Mouse (Mus musculus): ENCODE results near the gene Hist1h2ad.
"Not testable (repeated sequence)": the region's sequence is repeated elsewhere in the genome, so short reads cannot be mapped to it uniquely, and the experiment has no call there.

Hist1h2ad gene

GRCm38 (mm10) chr13:23573898-23574524 lies at the start of gene Hist1h2ad, which contains the start of gene Hist1h2bf:
Gene Hist1h2ad, plus strand, starts transcription at chr13:23574381.
Gene Hist1h2bf, minus strand, starts transcription at chr13:23574196.
- peak; percentile 86 to 88 for DNase-seq

- peak; percentile 85 to 86 for DNase-seq
These were observed 49.5 kb upstream of the Hist1h2ad start for GRCm38 (mm10) chr13:23524654-23525053.

GRCm38 (mm10) chr13:23525901-23526300 lies 48.3 kb upstream of the Hist1h2ad start:
- DNase-seq = peak in 1 of 2 experiments; percentile 17

DNA sequence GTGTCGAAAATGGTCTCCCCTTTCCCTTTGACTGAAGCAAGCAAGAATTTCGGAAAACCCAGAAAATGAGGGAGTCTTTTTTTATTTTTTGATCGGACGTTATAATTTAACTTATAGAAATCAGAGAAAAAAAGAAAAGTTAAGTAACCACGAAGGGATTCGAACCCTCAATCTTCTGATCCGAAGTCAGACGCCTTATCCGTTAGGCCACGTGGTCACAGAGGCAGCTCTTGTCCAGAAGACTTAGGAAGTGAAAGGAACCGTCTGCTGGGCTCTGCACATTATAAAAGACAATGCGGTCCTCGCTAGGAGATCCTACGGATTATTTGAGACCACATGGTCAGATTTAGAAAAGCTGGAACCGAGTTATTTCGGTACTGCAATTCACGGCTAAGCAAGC lies 47.9 kb upstream of the Hist1h2ad start:
- DNase-seq = peak; percentile 90 to 92

DNA sequence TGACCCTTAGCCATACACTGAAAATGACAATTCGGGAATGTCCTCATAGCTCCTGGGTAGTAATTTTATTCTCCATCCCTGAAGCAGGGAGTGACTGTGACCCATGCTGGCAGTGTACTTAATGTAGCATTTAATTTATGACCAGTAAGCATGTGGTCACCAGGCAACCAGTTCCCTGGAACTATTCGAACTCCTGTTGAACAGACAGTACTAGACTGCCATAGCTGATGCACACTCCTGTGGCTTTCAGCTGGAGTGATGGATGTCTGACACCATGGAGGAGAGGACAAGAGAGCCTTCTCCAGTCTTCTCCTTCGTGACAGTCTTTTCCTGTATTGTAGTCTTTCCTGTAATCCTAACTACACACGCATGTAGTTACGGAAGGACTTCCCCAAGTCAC lies 45.2 kb upstream of the Hist1h2ad start:
- no peak for DNase-seq

GRCm38 (mm10) chr13:23529480-23530165 lies 44.6 kb upstream of the Hist1h2ad start:
- no peak for DNase-seq

DNA sequence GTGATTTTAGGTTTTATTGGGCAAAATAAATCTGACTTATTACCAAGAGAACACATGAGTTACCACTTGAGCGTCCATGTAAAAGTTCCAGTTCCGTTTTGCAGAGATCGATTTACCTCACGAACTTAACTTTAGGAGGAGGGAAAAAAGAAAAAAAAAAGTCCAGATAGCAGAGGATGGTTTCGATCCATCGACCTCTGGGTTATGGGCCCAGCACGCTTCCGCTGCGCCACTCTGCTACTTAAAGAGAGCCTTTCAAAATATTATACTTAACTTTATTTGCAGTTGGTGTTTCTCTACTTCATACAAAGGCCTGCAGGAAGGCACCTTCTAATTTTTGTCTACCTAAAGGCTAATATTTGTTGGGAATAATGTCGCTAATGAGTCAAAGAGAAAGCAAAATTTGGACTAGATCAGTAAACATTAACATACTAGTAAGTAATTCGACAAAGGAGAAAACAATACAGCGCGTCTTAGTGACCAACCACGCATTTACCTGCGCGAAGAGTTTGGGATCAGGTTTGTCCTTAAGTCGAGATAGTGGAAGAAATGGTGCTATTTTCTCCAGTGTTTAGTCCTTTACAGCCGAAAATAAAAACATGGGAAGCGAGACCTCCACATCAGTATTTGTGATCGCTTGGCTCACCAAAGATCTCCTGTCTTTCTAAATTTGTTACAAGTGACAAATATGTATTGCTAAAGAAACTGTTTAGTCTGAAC lies 43.8 kb upstream of the Hist1h2ad start:
- peak; percentile 84 to 86 for DNase-seq

DNA sequence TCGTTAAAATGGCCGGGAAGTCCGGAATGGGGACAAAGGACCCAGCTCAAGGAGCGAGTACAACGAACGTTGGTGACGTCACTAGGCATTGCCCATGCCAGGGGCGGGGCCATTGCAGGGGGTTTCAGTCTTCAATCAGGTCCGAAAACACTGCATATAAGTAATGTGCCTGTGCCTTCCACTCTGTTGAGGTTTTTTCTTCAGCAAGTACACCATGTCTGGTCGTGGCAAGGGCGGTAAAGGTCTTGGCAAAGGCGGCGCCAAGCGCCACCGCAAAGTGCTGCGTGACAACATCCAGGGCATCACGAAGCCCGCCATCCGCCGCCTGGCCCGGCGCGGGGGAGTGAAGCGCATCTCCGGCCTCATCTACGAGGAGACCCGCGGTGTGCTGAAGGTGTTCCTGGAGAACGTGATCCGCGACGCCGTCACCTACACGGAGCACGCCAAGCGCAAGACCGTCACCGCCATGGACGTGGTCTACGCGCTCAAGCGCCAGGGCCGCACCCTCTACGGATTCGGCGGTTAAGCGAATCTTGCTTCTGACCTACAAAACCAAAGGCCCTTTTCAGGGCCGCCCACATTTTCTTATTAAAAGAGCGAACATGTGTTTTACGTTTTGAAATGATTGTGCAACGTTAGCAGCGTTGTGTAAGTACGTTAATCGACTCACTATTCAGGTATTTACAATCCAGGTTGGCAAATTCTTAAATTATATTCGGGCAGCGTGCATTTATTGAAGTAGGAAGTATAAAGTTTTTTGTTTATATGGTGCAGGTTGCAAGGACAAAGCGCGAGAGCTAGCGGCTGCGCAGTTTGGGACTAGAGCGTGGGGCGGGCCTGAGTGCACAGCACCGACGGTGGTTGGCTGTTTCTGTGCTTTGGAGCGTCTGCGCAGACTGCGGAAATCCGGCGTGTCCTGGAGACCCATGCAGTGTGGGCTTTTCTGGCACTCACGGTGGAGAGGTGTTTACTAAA lies 43.0 kb upstream of the Hist1h2ad start, which contains the start of gene Hist1h4h:
Gene Hist1h4h (plus strand): TSS at position 150 of the 975 bp plus-strand sequence.
- peak; percentile 98 for DNase-seq

GRCm38 (mm10) chr13:23532262-23533075 lies 41.7 kb upstream of the Hist1h2ad start:
- no peak for DNase-seq

DNA sequence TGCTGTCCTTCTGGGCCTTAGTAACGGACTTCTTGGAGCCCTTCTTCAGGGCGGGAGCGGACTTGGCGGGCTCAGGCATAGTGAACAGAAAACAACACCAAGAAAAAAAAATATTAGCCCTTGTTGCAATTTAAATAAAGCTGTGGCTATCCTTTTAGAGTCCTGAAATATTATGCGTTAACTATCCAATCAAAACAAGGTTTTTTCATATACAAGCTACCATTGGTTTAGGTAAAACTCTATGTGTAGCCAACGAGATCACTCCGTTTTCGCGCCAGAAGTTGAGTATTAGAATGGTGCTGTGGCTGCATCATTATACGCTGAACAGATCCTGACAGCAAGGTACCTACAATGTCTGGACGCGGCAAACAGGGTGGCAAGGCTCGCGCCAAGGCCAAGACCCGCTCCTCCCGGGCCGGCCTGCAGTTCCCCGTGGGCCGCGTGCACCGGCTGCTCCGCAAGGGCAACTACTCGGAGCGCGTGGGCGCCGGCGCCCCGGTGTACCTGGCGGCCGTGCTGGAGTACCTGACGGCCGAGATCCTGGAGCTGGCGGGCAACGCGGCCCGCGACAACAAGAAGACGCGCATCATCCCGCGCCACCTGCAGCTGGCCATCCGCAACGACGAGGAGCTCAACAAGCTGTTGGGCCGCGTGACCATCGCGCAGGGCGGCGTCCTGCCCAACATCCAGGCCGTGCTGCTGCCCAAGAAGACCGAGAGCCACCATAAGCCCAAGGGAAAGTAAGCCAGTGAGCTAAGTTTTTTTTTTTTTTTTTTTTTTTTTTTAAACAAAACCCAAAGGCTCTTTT lies 40.4 kb upstream of the Hist1h2ad start, which contains the start of gene Hist1h2af:
Gene Hist1h2af (plus strand): TSS at position 347 of the 808 bp plus-strand sequence.
- DNase-seq = peak; percentile 70

GRCm38 (mm10) chr13:23534368-23535131 lies 39.6 kb upstream of the Hist1h2ad start:
- DNase-seq = no peak

- DNase-seq = peak; percentile 81 to 85
These were observed 38.8 kb upstream of the Hist1h2ad start, which contains the start of gene Hist1h3g for GRCm38 (mm10) chr13:23535137-23536075. Gene Hist1h3g, plus strand, starts transcription at chr13:23535422.

DNA sequence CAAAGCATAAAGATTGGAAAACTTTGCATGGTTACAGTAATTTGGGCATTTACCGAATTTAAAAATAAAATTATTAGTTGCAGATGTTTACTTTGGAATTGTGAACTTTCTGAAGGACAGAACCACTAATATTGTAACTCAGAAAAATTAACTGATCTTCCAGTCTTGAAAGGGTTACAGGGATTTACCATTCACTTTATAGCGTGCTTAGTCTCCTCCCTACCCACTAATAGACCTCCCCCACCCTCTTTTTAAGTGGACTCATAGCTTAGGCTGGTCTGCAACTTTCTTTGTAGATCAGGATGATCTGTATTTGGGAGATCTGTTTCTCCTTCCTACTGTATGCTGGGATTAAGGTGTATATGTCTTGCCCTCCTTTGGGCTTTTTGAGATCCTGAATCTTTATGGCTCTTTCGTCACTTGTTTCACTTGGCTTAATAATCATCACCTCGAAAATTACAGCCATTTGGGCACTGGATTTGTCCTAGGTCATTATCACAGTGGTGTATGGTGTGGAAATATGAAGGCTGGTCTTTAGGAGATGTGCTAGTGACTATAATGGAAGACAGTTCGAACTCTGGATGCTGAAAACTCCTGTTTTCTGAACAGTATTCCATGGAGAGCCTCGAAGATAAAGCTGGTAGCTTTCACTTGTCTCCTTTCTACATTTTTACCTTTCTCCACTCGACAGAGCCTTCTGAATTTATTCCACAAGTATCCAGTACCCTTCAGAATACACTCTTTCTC lies 37.9 kb upstream of the Hist1h2ad start:
- no peak for DNase-seq

DNA sequence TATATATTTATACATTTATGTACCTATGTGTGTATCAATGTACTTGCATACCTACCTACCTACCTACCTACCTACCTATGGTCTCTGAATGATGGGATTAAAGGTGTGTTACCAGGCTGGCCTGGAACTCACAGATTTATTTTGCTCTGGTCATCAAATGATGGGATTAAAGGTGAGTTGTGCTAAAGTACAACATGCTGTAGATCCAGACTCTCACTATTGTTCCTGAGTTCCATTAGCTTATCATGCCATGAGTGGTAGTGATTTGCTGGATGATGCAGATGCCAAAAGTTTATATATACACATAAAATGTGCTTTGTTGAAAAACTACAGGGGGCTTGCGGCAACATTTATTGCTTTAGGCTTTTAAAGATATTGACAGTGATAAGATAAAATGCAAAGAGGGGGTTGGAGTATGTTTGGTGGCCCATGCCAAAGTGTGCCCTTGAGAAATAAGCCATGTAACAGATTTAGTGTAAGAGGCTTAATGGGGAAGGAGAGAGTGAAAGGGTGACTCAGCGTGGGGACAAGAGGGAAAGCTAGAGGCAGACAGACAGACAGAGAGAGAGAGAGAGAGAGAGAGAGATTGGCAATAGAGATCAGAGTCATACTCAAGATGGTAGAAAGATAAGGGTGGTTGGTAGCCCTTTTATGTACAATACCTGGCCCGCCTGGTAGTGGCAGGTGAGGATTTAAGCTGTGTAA lies 37.0 kb upstream of the Hist1h2ad start:
- no peak for DNase-seq

GRCm38 (mm10) chr13:23538249-23538648 lies 35.9 kb upstream of the Hist1h2ad start:
- DNase-seq = no peak

DNA sequence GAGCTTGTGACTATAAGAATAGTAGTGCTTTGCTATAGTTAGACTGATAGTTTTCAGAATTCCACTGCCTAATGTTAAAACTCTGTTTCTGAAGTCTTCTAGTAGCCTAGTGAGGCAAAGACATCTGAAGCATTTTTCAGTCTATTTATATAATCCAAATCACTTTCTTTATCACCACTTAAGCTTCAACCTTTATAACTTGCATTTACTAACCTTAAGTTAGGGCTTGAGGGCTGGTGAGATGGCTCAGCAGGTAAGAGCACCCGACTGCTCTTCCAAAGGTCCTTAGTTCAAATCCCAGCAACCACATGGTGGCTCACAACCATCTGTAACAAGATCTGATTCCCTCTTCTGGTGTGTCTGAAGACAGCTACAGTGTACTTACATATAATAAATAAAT lies 34.4 kb upstream of the Hist1h2ad start:
- not testable (repeated sequence) for DNase-seq

DNA sequence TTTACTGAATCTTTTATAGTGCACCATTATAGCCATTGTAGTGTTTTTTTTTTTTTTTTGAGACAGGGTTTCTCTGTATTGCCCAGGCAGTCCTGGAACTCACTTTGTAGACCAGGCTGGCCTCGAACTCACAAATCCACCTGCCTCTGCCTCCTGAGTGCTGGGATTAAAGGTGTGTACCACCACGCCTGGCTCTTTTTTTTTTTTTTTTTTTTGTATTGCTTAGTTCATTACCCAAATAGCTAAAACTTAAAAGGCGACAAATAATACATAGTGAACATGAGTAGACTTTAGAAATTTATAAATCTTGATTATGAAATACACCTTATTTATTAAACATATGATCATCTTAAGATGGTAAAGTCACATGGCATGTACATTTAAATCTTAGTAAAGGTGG lies 32.7 kb upstream of the Hist1h2ad start:
- DNase-seq = no peak

Measured in B cell, adult 2 months (primary cell).